Mouse (Mus musculus): ENCODE measurements around the gene Gpalpp1.

- TF ChIP-seq CTCF (conservative IDR thresholded peaks at IDR 0.05; ENCODE audit: insufficient read depth, insufficient read length, low read depth, low read length) (no peak), POLR2A (IDR thresholded peaks at IDR 0.05; ENCODE audit: low read depth, low read length) (no peak)
Measured at GRCm38 (mm10) chr14:76115744-76116143, 5.2 kb upstream of the Gpalpp1 start.
